Comparison of ENCODE assay signal across 17 mouse cellular contexts in genomic region chr4:55041106-55041730, GRCm38 (mm10).
DNase-seq lines count a peak whose midpoint lies in the region; ATAC-seq and TF ChIP-seq lines count a peak whose summit lies in the region.
"Had no signal": no experiment of that assay in that cellular context is flagged by ENCODE, and none has a peak within 500 bp of the region (broad histone marks: within the 10 kb centered on the region; RNA-seq: fewer than 3 reads in every experiment).

No protein-coding gene starts in this region.

- no peak overlapping the region for H3K4me3 ChIP-seq in hindbrain, postnatal 0 days (ENCODE audit: low read length)
- H3K4me3 ChIP-seq in hindbrain, embryonic 12.5 days = no peak overlapping the region
- no peak overlapping the region for H3K4me3 ChIP-seq in neural tube, embryonic 14.5 days (ENCODE audit: low read depth, low read length)
- H3K4me3 ChIP-seq: kidney, embryonic 15.5 days; myocyte had no signal

- H3K4me1 ChIP-seq in hindbrain, postnatal 0 days (ENCODE audit: insufficient read depth, low read length) = peaks cover 6% of the 10 kb centered on the region; the same call in 1 of the 2 replicates
- H3K4me1 ChIP-seq in hindbrain, embryonic 12.5 days = peaks cover 18% of the 10 kb centered on the region
- peaks cover 2% of the 10 kb centered on the region; the same call in 1 of the 2 replicates for H3K4me1 ChIP-seq in neural tube, embryonic 14.5 days (ENCODE audit: control insufficient read depth, insufficient read depth, low read length)

- H3K9ac ChIP-seq in hindbrain, postnatal 0 days (replicated peaks; ENCODE audit: low read length) = no peak overlapping the region
- H3K9ac ChIP-seq in hindbrain, embryonic 12.5 days = no peak overlapping the region
- no peak overlapping the region for H3K9ac ChIP-seq in neural tube, embryonic 14.5 days (replicated peaks; ENCODE audit: low read depth, low read length)
- H3K9ac ChIP-seq: kidney, embryonic 15.5 days; liver, embryonic 14.5 days had no signal

- H3K27me3 ChIP-seq in hindbrain, postnatal 0 days (ENCODE audit: insufficient read depth, low read length) = no peaks in the 10 kb centered on the region
- no peaks in the 10 kb centered on the region for H3K27me3 ChIP-seq in hindbrain, embryonic 12.5 days
- H3K27me3 ChIP-seq in neural tube, embryonic 14.5 days (ENCODE audit: control insufficient read depth, insufficient read depth, low read length) = no peaks in the 10 kb centered on the region
- H3K27me3 ChIP-seq: kidney, embryonic 15.5 days had no signal

- H3K9me3 ChIP-seq in hindbrain, postnatal 0 days (ENCODE audit: low read length) = no peaks in the 10 kb centered on the region
- H3K9me3 ChIP-seq in hindbrain, embryonic 12.5 days (replicated peaks) = no peaks in the 10 kb centered on the region
- no peaks in the 10 kb centered on the region for H3K9me3 ChIP-seq in neural tube, embryonic 14.5 days (ENCODE audit: control insufficient read depth, low read length)
- H3K9me3 ChIP-seq: kidney, embryonic 15.5 days had no signal

- no peaks in the 10 kb centered on the region for H3K36me3 ChIP-seq in hindbrain, postnatal 0 days (ENCODE audit: insufficient read depth, low read length)
- peaks cover 45% of the 10 kb centered on the region for H3K36me3 ChIP-seq in hindbrain, embryonic 12.5 days
- H3K36me3 ChIP-seq in neural tube, embryonic 14.5 days (ENCODE audit: control insufficient read depth, insufficient read depth, low read length) = no peaks in the 10 kb centered on the region

- no peak overlapping the region for H3K4me2 ChIP-seq in hindbrain, postnatal 0 days (ENCODE audit: low read depth, low read length)
- no peak overlapping the region for H3K4me2 ChIP-seq in hindbrain, embryonic 12.5 days (replicated peaks)
- H3K4me2 ChIP-seq in neural tube, embryonic 14.5 days (ENCODE audit: low read depth, low read length) = no peak overlapping the region
- H3K4me2 ChIP-seq: kidney, embryonic 15.5 days had no signal

- ATAC-seq in frontal cortex, adult (ENCODE audit: low TSS enrichment) = 0 out of 2 replicates have a peak, but pooled peaks have one; percentile 7
- no peak for ATAC-seq in hindbrain, postnatal 0 days
- ATAC-seq in hindbrain, embryonic 12.5 days (ENCODE audit: low FRiP score) = no peak
- no peak for ATAC-seq in neural tube, embryonic 14.5 days (ENCODE audit: low read depth)
- ATAC-seq: activated CD4-positive, CD25-positive, alpha-beta regulatory T cell, adult 4 months; forebrain, embryonic 16.5 days; inflammation-experienced regulatory T-cells, adult 6 months had no signal

- no peak for TF ChIP-seq CTCF in hindbrain, postnatal 0 days (IDR thresholded peaks at IDR 0.05; ENCODE audit: low read depth)

- 76% methylated on average over 6 of the region's 6 CpGs for WGBS in hindbrain, postnatal 0 days
- 86% methylated on average over 6 of the region's 6 CpGs for WGBS in hindbrain, embryonic 12.5 days
- WGBS in neural tube, embryonic 14.5 days = 69% methylated on average over 6 of the region's 6 CpGs

- peak overlapping the region; percentile 28; the same call in 1 of the 2 replicates for H3K27ac ChIP-seq in hindbrain, postnatal 0 days
- H3K27ac ChIP-seq in hindbrain, embryonic 12.5 days = no peak overlapping the region
- H3K27ac ChIP-seq in neural tube, embryonic 14.5 days (ENCODE audit: low read depth, low read length) = peak overlapping the region; percentile 6; the same call in 1 of the 2 replicates
- H3K27ac ChIP-seq: liver, embryonic 14.5 days had no signal

- DNase-seq in frontal cortex, postnatal 36 days (ENCODE audit: low spot score in 2 of 2) = no peak
- DNase-seq in hindbrain, postnatal 0 days (ENCODE audit: low spot score) = peak; percentile 30
- peak; percentile 38 for DNase-seq in ES-CJ7 (ENCODE audit: low read depth, low spot score)
- no peak for DNase-seq in lung, postnatal 4 days
- DNase-seq: gastrocnemius, postnatal 25 days; lung, postnatal 14 days; right cerebral cortex, postnatal 4 days; thymus, adult 18-20 months had no signal

Comparison
In these comparisons a context has a peak if more than half of its experiments do, and no peak if none do; other contexts are left out.
1. DNase-seq: peak in hindbrain, postnatal 0 days (single experiment) and ES-CJ7 (single experiment); none in frontal cortex, postnatal 36 days (0 of 2) and lung, postnatal 4 days (0 of 2).